Mouse (Mus musculus) kidney, embryonic 16.5 days (tissue): Measurements from ENCODE around the gene AI481877. TPM values are rescaled to one million over a fixed set of nuclear protein-coding genes. Genes with fewer than 3 reads are reported as not detected.
"Not testable (repeated sequence)": the region's sequence is repeated elsewhere in the genome, so short reads cannot be mapped to it uniquely, and the experiment has no call there.

Source experiments
- ATAC-seq: fragments of 200-750 bp; cut with Nextera tagmentation; 2 replicates; pipeline ENCODE4 v1.8.0; 2017; ENCODE audit warnings: moderate TSS enrichment; ENCODE audit not compliant: low FRiP score, low TSS enrichment
- H3K27ac ChIP-seq: fragments of 300-500 bp; sonication (generic); 2 replicates; pipeline ENCODE4 v1.5.1; 2014; ENCODE audit warnings: low read length
- H3K27me3 ChIP-seq: fragments of 300-500 bp; sonication (generic); 2 replicates; pipeline ENCODE4 v1.6.1; 2014; ENCODE audit warnings: low read length, control low read depth, mixed read lengths; ENCODE audit not compliant: insufficient read depth
- H3K36me3 ChIP-seq: fragments of 300-500 bp; sonication (generic); 2 replicates; pipeline ENCODE4 v1.6.1; 2014; ENCODE audit warnings: low read length, control low read depth, mixed read lengths; ENCODE audit not compliant: insufficient read depth
- H3K4me1 ChIP-seq: fragments of 300-500 bp; sonication (generic); 2 replicates; pipeline ENCODE4 v1.6.1; 2014; ENCODE audit warnings: low read length, control low read depth, mixed read lengths; ENCODE audit not compliant: insufficient read depth
- H3K4me2 ChIP-seq: fragments of 300-500 bp; sonication (generic); replicated peaks from 2 replicates; pipeline ENCODE4 v1.6.1; 2014; ENCODE audit warnings: low read depth, low read length
- H3K4me3 ChIP-seq: fragments of 300-500 bp; sonication (generic); 2 replicates; pipeline ENCODE4 v1.5.1; 2014; ENCODE audit warnings: mild to moderate bottlenecking, low read length
- H3K9ac ChIP-seq: fragments of 300-500 bp; sonication (generic); replicated peaks from 2 replicates; pipeline ENCODE4 v1.6.1; 2014; ENCODE audit warnings: low read length
- H3K9me3 ChIP-seq: fragments of 300-500 bp; sonication (generic); 2 replicates; pipeline ENCODE4 v1.6.1; 2016; ENCODE audit warnings: low read length, control low read depth
- WGBS: fragments of 180-500 bp; shearing (Covaris S2); extraction: QIAGEN DNeasy Blood & Tissue Kit; methylation state at CpG from one replicate; pipeline ENCODE4 v1.1.7; 2014; 5-methylcytosine and 5-hydroxymethylcytosine counted together
- polyA plus RNA-seq: library from polyadenylated mRNA; unstranded; fragments of >200 nt; fragmentation: Nextera tagmentation; extraction: Ambion mirVana; gene quantifications from 2 replicates; pipeline ENCODE4 v1.2.1, GENCODE M21; 2015

The AI481877 gene
- not detected in 2 replicates for polyA plus RNA-seq

- WGBS, result 83% methylated on average over 2 of the region's 6 CpGs
- H3K9me3 ChIP-seq, H3K9ac ChIP-seq, H3K4me3 ChIP-seq, H3K27me3 ChIP-seq, H3K27ac ChIP-seq, ATAC-seq, H3K4me1 ChIP-seq, H3K4me2 ChIP-seq, H3K36me3 ChIP-seq: not testable (repeated sequence)
Measured at GRCm38 (mm10) chr4:59138507-59139033, at the start of gene AI481877. AI481877 (minus strand) TSS chr4:59138983.

- H3K9me3 ChIP-seq, result no peaks in the 10 kb centered on the region
- no peaks in the 10 kb centered on the region for H3K27me3 ChIP-seq
- H3K36me3 ChIP-seq, result no peaks in the 10 kb centered on the region
- H3K27ac ChIP-seq, result peak overlapping the region; percentile 90
- peak overlapping the region; percentile 97 for H3K9ac ChIP-seq
- ATAC-seq, result no peak
- whole genome bisulfite sequencing, result 35% methylated on average over 4 of the region's 4 CpGs
- peak overlapping the region; percentile 98 for H3K4me3 ChIP-seq
- peak overlapping the region; percentile 81 for H3K4me2 ChIP-seq
- H3K4me1 ChIP-seq, result peaks cover 13% of the 10 kb centered on the region
Measured at GRCm38 (mm10) chr4:59188474-59188801, 49.7 kb upstream of the AI481877 start.

- Histone ChIP-seq H3K9me3 (no peaks in the 10 kb centered on the region), H3K4me3 (no peak overlapping the region), H3K36me3 (no peaks in the 10 kb centered on the region), H3K4me1 (peaks cover 13% of the 10 kb centered on the region), H3K27ac (no peak overlapping the region), H3K27me3 (no peaks in the 10 kb centered on the region), H3K9ac (no peak overlapping the region), H3K4me2 (no peak overlapping the region)
- WGBS, result 29% methylated on average over 3 of the region's 3 CpGs
- no peak for ATAC-seq
Measured at GRCm38 (mm10) chr4:59187289-59187688, 48.5 kb upstream of the AI481877 start.

GRCm38 (mm10) chr4:59185671-59186070, 46.9 kb upstream of the AI481877 start:
- WGBS, result 64% methylated on average over 3 of the region's 3 CpGs
- Histone ChIP-seq H3K4me1 (peaks cover 8% of the 10 kb centered on the region), H3K27ac (no peak overlapping the region), H3K9me3 (no peaks in the 10 kb centered on the region), H3K36me3 (no peaks in the 10 kb centered on the region), H3K27me3 (no peaks in the 10 kb centered on the region), H3K4me3 (no peak overlapping the region), H3K4me2 (no peak overlapping the region), H3K9ac (no peak overlapping the region)
- no peak for ATAC-seq

GRCm38 (mm10) chr4:59181320-59182271, 42.8 kb upstream of the AI481877 start:
- 43% methylated on average over 5 of the region's 5 CpGs for WGBS
- no peak overlapping the region for H3K4me2 ChIP-seq
- H3K9ac ChIP-seq, result no peak overlapping the region
- no peaks in the 10 kb centered on the region for H3K9me3 ChIP-seq
- H3K27me3 ChIP-seq, result no peaks in the 10 kb centered on the region
- no peak for ATAC-seq
- no peak overlapping the region for H3K27ac ChIP-seq
- H3K36me3 ChIP-seq, result no peaks in the 10 kb centered on the region
- H3K4me3 ChIP-seq, result no peak overlapping the region
- no peaks in the 10 kb centered on the region for H3K4me1 ChIP-seq

GRCm38 (mm10) chr4:59177566-59177965, 38.8 kb upstream of the AI481877 start:
- no peak for ATAC-seq
- no peaks in the 10 kb centered on the region for H3K4me1 ChIP-seq
- WGBS, result 92% methylated on average over 2 of the region's 2 CpGs
- no peaks in the 10 kb centered on the region for H3K9me3 ChIP-seq
- no peaks in the 10 kb centered on the region for H3K27me3 ChIP-seq
- H3K4me3 ChIP-seq, result no peak overlapping the region
- no peak overlapping the region for H3K27ac ChIP-seq
- H3K9ac ChIP-seq, result no peak overlapping the region
- H3K36me3 ChIP-seq, result no peaks in the 10 kb centered on the region
- H3K4me2 ChIP-seq, result no peak overlapping the region

GRCm38 (mm10) chr4:59175929-59176328, 37.1 kb upstream of the AI481877 start:
- Histone ChIP-seq H3K9ac (no peak overlapping the region), H3K36me3 (no peaks in the 10 kb centered on the region), H3K4me2 (no peak overlapping the region), H3K27ac (no peak overlapping the region), H3K4me3 (no peak overlapping the region), H3K27me3 (no peaks in the 10 kb centered on the region), H3K4me1 (no peaks in the 10 kb centered on the region), H3K9me3 (no peaks in the 10 kb centered on the region)
- no peak for ATAC-seq
- 41% methylated on average over 6 of the region's 6 CpGs for WGBS

- WGBS, result 58% methylated on average over 4 of the region's 4 CpGs
- no peak for ATAC-seq
- H3K9ac ChIP-seq, result no peak overlapping the region
- no peak overlapping the region for H3K27ac ChIP-seq
- no peak overlapping the region for H3K4me3 ChIP-seq
- no peaks in the 10 kb centered on the region for H3K36me3 ChIP-seq
- H3K4me1 ChIP-seq, result no peaks in the 10 kb centered on the region
- no peak overlapping the region for H3K4me2 ChIP-seq
- H3K27me3 ChIP-seq, result no peaks in the 10 kb centered on the region
- H3K9me3 ChIP-seq, result no peaks in the 10 kb centered on the region
Measured at GRCm38 (mm10) chr4:59175003-59175402, 36.2 kb upstream of the AI481877 start.

GRCm38 (mm10) chr4:59173181-59173922, 34.6 kb upstream of the AI481877 start:
- no peak for ATAC-seq
- no peaks in the 10 kb centered on the region for H3K36me3 ChIP-seq
- 50% methylated on average over 2 of the region's 2 CpGs for WGBS
- H3K27ac ChIP-seq, result no peak overlapping the region
- no peaks in the 10 kb centered on the region for H3K9me3 ChIP-seq
- H3K4me3 ChIP-seq, result no peak overlapping the region
- no peaks in the 10 kb centered on the region for H3K4me1 ChIP-seq
- H3K9ac ChIP-seq, result no peak overlapping the region
- H3K4me2 ChIP-seq, result no peak overlapping the region
- no peaks in the 10 kb centered on the region for H3K27me3 ChIP-seq
